Mouse (Mus musculus): ENCODE data around the gene Gm13697.
"Not testable (repeated sequence)": the region's sequence is repeated elsewhere in the genome, so short reads cannot be mapped to it uniquely, and the experiment has no call there.

DNA sequence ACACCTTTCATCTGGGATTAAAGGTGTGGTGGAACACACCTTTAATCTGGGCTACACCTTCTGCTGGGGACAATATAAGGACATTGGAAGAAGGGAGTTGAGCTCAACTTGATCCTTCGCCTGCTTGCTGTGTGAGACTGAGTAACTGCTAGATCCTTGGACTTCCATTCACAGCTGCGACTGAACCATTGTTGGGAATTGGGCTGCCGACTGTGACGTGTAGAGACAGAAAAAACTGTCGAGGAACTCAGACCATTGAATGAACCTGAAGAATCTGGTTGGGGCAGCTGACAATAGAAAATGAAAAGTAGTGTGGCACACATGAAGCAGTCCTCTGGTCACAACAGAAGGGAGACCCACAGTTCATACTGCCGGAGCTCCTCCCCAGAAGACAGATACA lies 5.7 kb downstream of the Gm13697 start, which contains the start of gene Gm13691:
- TF ChIP-seq CTCF (IDR thresholded peaks at IDR 0.05; ENCODE audit: borderline replicate concordance, control insufficient read depth, extremely low read depth, insufficient read depth, low read length, poor library complexity); POLR2A (IDR thresholded peaks at IDR 0.05; ENCODE audit: control insufficient read depth, extremely low read depth, insufficient read depth, low read length, poor library complexity): not testable (repeated sequence)
